Mouse (Mus musculus) liver, embryonic 14.5 days (tissue): ENCODE data around the gene Kank1. TPM values are rescaled to one million over a fixed set of nuclear protein-coding genes. Genes with fewer than 3 reads are reported as not detected.

Experiments used
- ATAC-seq: fragments of 200-750 bp; cut with Nextera tagmentation; 2 replicates; pipeline ENCODE4 v1.8.0; 2017; ENCODE audit warnings: moderate number of reproducible peaks, mild to moderate bottlenecking, moderate library complexity; ENCODE audit not compliant: insufficient read depth
- DNase-seq, 3 experiments: peaks; one replicate each; pipeline ENCODE4 v3.0.0-alpha.2; 2012 to 2013; ENCODE audit warnings: low read depth in 3 of 3, low spot score in 3 of 3
- H3K27ac ChIP-seq: fragments of 300-500 bp; sonication (generic); 2 replicates; pipeline ENCODE4 v1.5.1; 2014; ENCODE audit warnings: moderate library complexity, mild to moderate bottlenecking, control low read depth, inconsistent platforms
- H3K27me3 ChIP-seq: fragments of 300-500 bp; sonication (generic); 2 replicates; pipeline ENCODE4 v1.6.1; 2014; ENCODE audit warnings: mild to moderate bottlenecking, low read length, moderate library complexity; ENCODE audit not compliant: control insufficient read depth, insufficient read depth
- H3K36me3 ChIP-seq: fragments of 300-500 bp; sonication (generic); replicated peaks from 2 replicates; pipeline ENCODE4 v1.6.1; 2014; ENCODE audit warnings: low read depth; ENCODE audit not compliant: control insufficient read depth, insufficient read depth
- H3K4me1 ChIP-seq, 2 experiments: fragments of 200-500 bp in 1 of 2; fragments of 300-500 bp in 1 of 2; sonication (generic) in 1 of 2; replicated peaks; 2 replicates each; pipeline ENCODE4 v1.6.1; 2012 to 2014; ENCODE audit warnings: antibody characterized with exemption in 1 of 2, inconsistent platforms in 1 of 2, low read length in 1 of 2; ENCODE audit not compliant: control insufficient read depth in 2 of 2, insufficient read depth in 2 of 2
- H3K4me2 ChIP-seq: fragments of 300-500 bp; sonication (generic); 2 replicates; pipeline ENCODE4 v1.6.1; 2014; ENCODE audit warnings: low read depth, mild to moderate bottlenecking, control low read depth, moderate library complexity
- H3K4me3 ChIP-seq, 2 experiments: fragments of 200-500 bp in 1 of 2; fragments of 300-500 bp in 1 of 2; sonication (generic) in 1 of 2; 2 replicates each; pipeline ENCODE4 v1.5.1; 2012 to 2014; ENCODE audit warnings: low read depth in 2 of 2, low read length in 2 of 2, mild to moderate bottlenecking in 2 of 2, control low read depth in 1 of 2, inconsistent platforms in 1 of 2, moderate library complexity in 1 of 2; ENCODE audit not compliant: insufficient read depth in 1 of 2
- H3K9ac ChIP-seq: fragments of 300-500 bp; sonication (generic); replicated peaks from 2 replicates; pipeline ENCODE4 v1.6.1; 2014; ENCODE audit warnings: mild to moderate bottlenecking, control low read depth, moderate library complexity
- H3K9me3 ChIP-seq: fragments of 300-500 bp; sonication (generic); 2 replicates; pipeline ENCODE4 v1.6.1; 2016; ENCODE audit warnings: low read length, mixed read lengths; ENCODE audit not compliant: control insufficient read depth
- CTCF ChIP-seq: IDR thresholded peaks from 2 replicates; pipeline ENCODE4 v1.5.1; 2016; ENCODE audit warnings: antibody characterized with exemption, low read depth, control low read depth
- EP300 ChIP-seq: IDR thresholded peaks from 2 replicates; pipeline ENCODE4 v1.6.1; 2016; ENCODE audit warnings: antibody characterized with exemption, low read depth
- WGBS: fragments of 180-500 bp; shearing (Covaris S2); extraction: QIAGEN DNeasy Blood & Tissue Kit; methylation state at CpG from one replicate; pipeline ENCODE4 v1.1.7; 2014; ENCODE audit not compliant: insufficient replicate concordance; 5-methylcytosine and 5-hydroxymethylcytosine counted together
- polyA plus RNA-seq, 2 experiments: library from polyadenylated mRNA; depleted of rRNA in 1 of 2; stranded (reverse) in 1 of 2; unstranded in 1 of 2; fragments of >200 nt; fragmentation: Nextera tagmentation in 1 of 2; extraction: Ambion mirVana in 1 of 2; gene quantifications; 2 replicates each; pipeline versions ENCODE4 v1.2.1 to v1.2.3; 2012 to 2014

The Kank1 gene
- polyA plus RNA-seq, 2 experiments = 3.2 to 3.5 TPM

GRCm38 (mm10) chr19:25243566-25243965, 6.8 kb downstream of the Kank1 start:
- 46% methylated on average over 4 of the region's 4 CpGs for WGBS
- Histone ChIP-seq H3K9me3 (no peaks in the 10 kb centered on the region), H3K4me3 (no peak overlapping the region), H3K27ac (no peak overlapping the region), H3K4me1 (no peaks in the 10 kb centered on the region), H3K27me3 (peaks cover 4% of the 10 kb centered on the region), H3K36me3 (no peaks in the 10 kb centered on the region), H3K4me2 (no peak overlapping the region), H3K9ac (no peak overlapping the region)
- DNase-seq = no peak
- no peak for TF ChIP-seq CTCF
- TF ChIP-seq EP300 = no peak
- ATAC-seq = no peak

DNA sequence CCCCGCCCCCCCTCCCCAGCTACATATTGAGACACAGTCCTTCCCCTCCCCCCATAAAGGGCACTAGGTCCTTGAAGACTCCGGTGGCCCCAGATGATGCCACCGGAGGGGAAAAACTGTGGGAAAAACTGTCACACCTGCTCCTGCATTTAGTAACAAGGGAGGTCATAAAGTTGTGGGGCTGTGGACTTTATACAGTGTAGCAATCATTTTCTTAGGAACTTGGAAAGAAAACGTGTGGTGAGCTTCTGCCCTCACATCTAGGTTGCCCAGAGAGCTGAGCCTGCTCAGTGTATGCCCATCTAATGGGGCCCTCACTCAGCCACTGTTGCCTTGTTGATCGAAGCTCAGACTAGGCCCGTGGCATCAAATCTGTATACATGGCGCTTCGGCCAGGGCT, 9.3 kb downstream of the Kank1 start:
- no peaks in the 10 kb centered on the region for H3K9me3 ChIP-seq
- TF ChIP-seq CTCF (no peak), EP300 (no peak)
- H3K4me3 ChIP-seq = no peak overlapping the region
- H3K27me3 ChIP-seq = no peaks in the 10 kb centered on the region
- no peaks in the 10 kb centered on the region for H3K4me1 ChIP-seq
- H3K36me3 ChIP-seq = no peaks in the 10 kb centered on the region
- H3K27ac ChIP-seq = no peak overlapping the region
- ATAC-seq (no peak), DNase-seq (no peak)
- WGBS = 64% methylated on average over 8 of the region's 8 CpGs
- no peak overlapping the region for H3K4me2 ChIP-seq
- H3K9ac ChIP-seq = no peak overlapping the region

- Histone ChIP-seq H3K27me3 (no peaks in the 10 kb centered on the region), H3K9ac (no peak overlapping the region), H3K4me1 (no peaks in the 10 kb centered on the region), H3K9me3 (no peaks in the 10 kb centered on the region), H3K36me3 (no peaks in the 10 kb centered on the region), H3K27ac (no peak overlapping the region), H3K4me3 (no peak overlapping the region), H3K4me2 (no peak overlapping the region)
- WGBS = 73% methylated on average over 14 of the region's 14 CpGs
- ATAC-seq (no peak), DNase-seq (no peak)
- no peak for TF ChIP-seq CTCF
- no peak for TF ChIP-seq EP300
Observed at GRCm38 (mm10) chr19:25247858-25248552, 11.2 kb downstream of the Kank1 start.

DNA sequence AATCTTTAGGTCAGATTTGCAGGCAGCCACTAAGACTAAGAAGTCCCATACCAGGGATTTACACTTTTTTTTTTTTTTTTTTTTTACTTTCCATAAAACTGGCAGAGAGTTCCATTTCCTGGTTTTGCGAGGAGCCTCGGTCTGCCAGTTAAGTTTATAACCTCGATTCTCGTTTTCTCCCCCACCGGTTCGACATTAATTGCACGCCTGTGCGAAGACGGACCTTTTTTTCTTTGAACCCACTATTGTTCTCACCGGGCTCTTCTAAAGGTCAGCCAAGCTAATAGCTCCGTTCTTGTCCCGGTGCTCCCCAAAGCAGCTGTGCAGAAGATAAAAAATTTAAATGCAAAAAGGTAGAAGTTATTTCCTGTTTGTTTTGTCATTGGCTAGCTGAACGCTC, 12.5 kb downstream of the Kank1 start:
- no peaks in the 10 kb centered on the region for H3K27me3 ChIP-seq
- no peak overlapping the region for H3K27ac ChIP-seq
- H3K36me3 ChIP-seq = no peaks in the 10 kb centered on the region
- 61% methylated on average over 13 of the region's 13 CpGs for WGBS
- ATAC-seq (no peak), DNase-seq (no peak)
- no peak overlapping the region for H3K4me2 ChIP-seq
- no peaks in the 10 kb centered on the region for H3K9me3 ChIP-seq
- H3K4me3 ChIP-seq = no peak overlapping the region
- no peak overlapping the region for H3K9ac ChIP-seq
- no peak for TF ChIP-seq EP300
- TF ChIP-seq CTCF = no peak
- H3K4me1 ChIP-seq = no peaks in the 10 kb centered on the region

GRCm38 (mm10) chr19:25251610-25252140, 14.9 kb downstream of the Kank1 start:
- no peaks in the 10 kb centered on the region for H3K9me3 ChIP-seq
- no peaks in the 10 kb centered on the region for H3K4me1 ChIP-seq
- no peak for TF ChIP-seq CTCF
- no peak for TF ChIP-seq EP300
- DNase-seq (no peak), ATAC-seq (no peak)
- H3K36me3 ChIP-seq = no peaks in the 10 kb centered on the region
- no peak overlapping the region for H3K4me3 ChIP-seq
- 46% methylated on average over 3 of the region's 3 CpGs for WGBS
- H3K9ac ChIP-seq = no peak overlapping the region
- no peak overlapping the region for H3K4me2 ChIP-seq
- no peaks in the 10 kb centered on the region for H3K27me3 ChIP-seq
- no peak overlapping the region for H3K27ac ChIP-seq
